Mouse (Mus musculus) limb, embryonic 11.5 days (tissue): ENCODE measurements at regions not wholly inside any gene's neighbourhood (a gene's known extent, or its start where the extent isn't known, plus 50 kb on each side); places are given as distances from the start of the nearest gene placed in this dataset.
A peak's percentile ranks its signal among the peaks of the same experiment; 100 is the strongest.

ENCODE experiments used
- ATAC-seq: fragments of 200-750 bp; cut with Nextera tagmentation; 2 replicates; pipeline ENCODE4 v1.8.0; 2017; ENCODE audit warnings: low read depth; ENCODE audit not compliant: insufficient number of reproducible peaks, low FRiP score, low TSS enrichment
- DNase-seq: peaks from one replicate; pipeline ENCODE4 v3.0.0-alpha.2; 2015; ENCODE audit warnings: low spot score
- H3K27ac ChIP-seq: fragments of 300-500 bp; sonication (generic); replicated peaks from 2 replicates; pipeline ENCODE4 v1.5.1; 2014; ENCODE audit warnings: low read depth, mild to moderate bottlenecking, low read length
- H3K27me3 ChIP-seq: fragments of 300-500 bp; sonication (generic); 2 replicates; pipeline ENCODE4 v1.6.1; 2014; ENCODE audit warnings: mild to moderate bottlenecking, low read length, mixed read lengths; ENCODE audit not compliant: control insufficient read depth, insufficient read depth
- H3K36me3 ChIP-seq: fragments of 300-500 bp; sonication (generic); 2 replicates; pipeline ENCODE4 v1.6.1; 2014; ENCODE audit warnings: mild to moderate bottlenecking, low read length, moderate library complexity, mixed read lengths; ENCODE audit not compliant: control insufficient read depth, insufficient read depth
- H3K4me1 ChIP-seq: fragments of 300-500 bp; sonication (generic); 2 replicates; pipeline ENCODE4 v1.6.1; 2014; ENCODE audit warnings: low read length, mixed read lengths; ENCODE audit not compliant: control insufficient read depth, insufficient read depth
- H3K4me2 ChIP-seq: fragments of 300-500 bp; sonication (generic); 2 replicates; pipeline ENCODE4 v1.6.1; 2014; ENCODE audit warnings: low read depth, mild to moderate bottlenecking, moderate library complexity; ENCODE audit not compliant: severe bottlenecking
- H3K4me3 ChIP-seq: fragments of 300-500 bp; sonication (generic); 2 replicates; pipeline ENCODE4 v1.5.1; 2014; ENCODE audit warnings: low read depth, low read length
- H3K9ac ChIP-seq: fragments of 300-500 bp; sonication (generic); 2 replicates; pipeline ENCODE4 v1.6.1; 2014; ENCODE audit warnings: mild to moderate bottlenecking, low read length
- H3K9me3 ChIP-seq: fragments of 300-500 bp; sonication (generic); 2 replicates; pipeline ENCODE4 v1.6.1; 2016; ENCODE audit warnings: low read length; ENCODE audit not compliant: control insufficient read depth
- WGBS: fragments of 180-500 bp; shearing (Covaris S2); extraction: QIAGEN DNeasy Blood & Tissue Kit; methylation state at CpG from one replicate; pipeline ENCODE4 v1.1.7; 2014; 5-methylcytosine and 5-hydroxymethylcytosine counted together

GRCm38 (mm10) chr17:59521107-59521506 lies 507.9 kb upstream of the Nudt12 start:
- H3K4me1 ChIP-seq = no peaks in the 10 kb centered on the region
- H3K27ac ChIP-seq = no peak overlapping the region
- no peaks in the 10 kb centered on the region for H3K27me3 ChIP-seq
- ATAC-seq (no peak), DNase-seq (no peak)
- H3K9me3 ChIP-seq = no peaks in the 10 kb centered on the region
- no peak overlapping the region for H3K4me3 ChIP-seq
- WGBS = 73% methylated on average over 1 of the region's 1 CpGs
- no peak overlapping the region for H3K4me2 ChIP-seq
- H3K9ac ChIP-seq = no peak overlapping the region
- no peaks in the 10 kb centered on the region for H3K36me3 ChIP-seq

GRCm38 (mm10) chr17:59488354-59488753 lies 475.2 kb upstream of the Nudt12 start:
- Histone ChIP-seq H3K4me2 (no peak overlapping the region), H3K9ac (no peak overlapping the region), H3K4me1 (no peaks in the 10 kb centered on the region), H3K27me3 (no peaks in the 10 kb centered on the region), H3K9me3 (no peaks in the 10 kb centered on the region), H3K4me3 (no peak overlapping the region), H3K36me3 (no peaks in the 10 kb centered on the region), H3K27ac (no peak overlapping the region)
- WGBS = 7% methylated on average over 4 of the region's 4 CpGs
- ATAC-seq = peak; percentile 72; the same call in 1 of the 2 replicates
- peak; percentile 28 for DNase-seq
